Mouse (Mus musculus): Measurements from ENCODE around the gene Rgl1.

The Rgl1 gene

DNA sequence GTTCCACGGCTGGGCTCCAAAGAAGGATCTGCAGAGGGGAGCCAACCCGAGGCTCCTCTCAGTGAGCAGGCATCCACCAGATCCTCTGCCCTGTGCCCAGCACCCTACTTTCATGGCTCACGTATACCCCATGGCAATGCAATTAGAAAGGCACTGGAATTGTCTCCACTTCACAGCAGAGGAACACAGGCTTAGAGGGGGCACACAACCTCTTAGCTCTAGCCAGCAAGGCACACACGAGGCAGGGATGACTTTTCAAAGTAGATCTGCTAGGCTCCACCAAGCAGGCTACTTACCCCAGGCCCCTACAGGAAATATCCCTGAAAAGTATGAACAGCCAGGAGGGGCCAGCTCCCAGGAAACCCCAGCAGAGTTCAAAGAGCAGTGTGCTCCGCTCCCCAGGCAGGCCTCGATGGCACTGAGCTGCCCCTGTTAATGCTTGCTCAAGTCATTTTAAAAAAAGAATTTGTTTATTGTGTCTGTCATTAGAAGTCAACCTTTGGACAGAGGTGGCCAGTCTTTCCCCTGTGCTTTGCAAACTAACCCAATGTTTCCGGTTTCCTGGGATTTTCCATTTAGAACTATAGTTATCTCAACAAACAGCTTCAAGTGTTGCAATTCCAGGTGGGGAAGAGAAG, 151.3 kb downstream of the Rgl1 start:
- no peak for DNase-seq (ENCODE audit: low spot score in 2 of 2)

DNA sequence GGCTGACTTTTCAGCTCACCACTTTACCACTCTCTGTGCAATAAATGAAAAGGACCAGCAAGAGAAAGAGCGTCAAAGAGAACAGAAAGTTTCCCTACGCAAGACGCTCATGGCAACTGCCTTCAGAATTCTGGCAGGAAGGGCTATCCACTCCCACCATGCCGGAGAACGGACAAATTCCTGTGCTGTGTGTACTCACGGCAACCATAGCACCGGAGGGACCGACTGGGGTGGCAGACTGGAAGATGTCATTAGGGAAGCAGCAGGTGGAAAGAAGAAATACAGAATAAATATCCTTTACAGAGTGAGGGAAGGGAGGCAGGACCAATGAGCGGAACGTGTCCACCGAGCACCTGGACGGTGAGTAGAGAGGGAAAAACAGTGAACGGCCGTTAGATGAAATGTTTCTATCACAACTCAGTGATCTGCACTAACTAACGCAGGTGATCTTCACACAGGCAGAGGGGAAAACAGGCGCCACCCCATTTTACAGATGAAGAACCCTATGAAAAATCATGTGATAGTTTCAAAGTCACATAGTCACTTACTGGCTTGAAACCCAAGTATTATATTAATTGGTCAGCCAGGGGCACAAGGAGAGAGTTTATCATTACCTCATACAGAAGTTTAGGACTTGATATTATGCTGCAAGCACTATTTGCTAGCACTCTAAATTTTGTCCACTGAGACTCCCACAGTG, 152.8 kb downstream of the Rgl1 start:
- no peak for DNase-seq (ENCODE audit: low spot score in 2 of 2)

DNA sequence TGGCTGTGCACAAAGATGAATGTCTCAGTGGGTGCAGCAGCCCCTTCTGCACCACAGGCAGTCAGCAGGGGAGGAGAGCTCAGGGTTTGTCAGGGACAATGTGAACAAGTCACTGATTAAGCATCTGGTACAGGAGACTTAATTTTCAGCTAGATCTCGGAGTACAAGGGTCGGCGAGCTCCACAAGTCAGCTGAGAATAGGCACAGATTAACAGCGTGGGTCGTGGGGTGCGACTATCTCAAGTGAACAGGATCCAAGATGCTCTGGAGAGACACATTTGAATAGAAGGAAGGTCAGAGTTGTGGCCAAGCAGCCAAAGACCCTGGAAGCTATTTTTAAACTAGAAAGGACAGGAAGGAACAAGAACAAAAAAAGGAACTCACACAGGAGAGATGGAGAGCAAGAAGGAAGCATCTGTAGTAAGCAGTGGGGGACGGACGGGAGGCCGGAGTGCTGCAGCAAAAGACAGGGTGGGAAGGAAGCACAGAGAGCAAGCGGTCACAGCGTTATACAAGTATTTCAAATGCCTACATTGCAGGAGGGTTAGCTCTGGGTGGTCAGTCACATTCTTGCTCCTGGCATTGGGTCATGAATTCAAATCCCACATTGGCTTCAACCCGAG, 153.5 kb downstream of the Rgl1 start:
- no peak for DNase-seq (ENCODE audit: low spot score in 2 of 2)

DNA sequence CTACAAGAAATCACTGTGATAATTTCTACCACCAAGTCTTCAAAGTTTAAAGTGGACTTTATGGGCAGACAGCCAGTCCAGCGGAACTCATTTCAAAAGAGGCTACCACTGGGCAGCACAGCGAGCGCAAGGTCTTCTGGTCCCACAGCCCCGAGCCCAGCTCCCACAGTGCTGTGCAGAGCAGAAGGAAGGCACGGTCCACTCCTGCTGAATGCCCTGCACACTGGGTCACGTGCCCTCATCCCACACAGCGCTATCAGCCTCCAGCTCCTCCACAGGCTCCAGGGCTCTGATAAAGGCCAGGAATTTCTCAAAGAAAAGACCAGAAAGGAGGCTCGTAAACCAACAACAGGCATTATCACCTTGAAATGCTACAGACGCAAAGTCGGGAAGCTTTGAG, 156.6 kb downstream of the Rgl1 start:
- no peak for DNase-seq (ENCODE audit: low spot score in 2 of 2)

DNA sequence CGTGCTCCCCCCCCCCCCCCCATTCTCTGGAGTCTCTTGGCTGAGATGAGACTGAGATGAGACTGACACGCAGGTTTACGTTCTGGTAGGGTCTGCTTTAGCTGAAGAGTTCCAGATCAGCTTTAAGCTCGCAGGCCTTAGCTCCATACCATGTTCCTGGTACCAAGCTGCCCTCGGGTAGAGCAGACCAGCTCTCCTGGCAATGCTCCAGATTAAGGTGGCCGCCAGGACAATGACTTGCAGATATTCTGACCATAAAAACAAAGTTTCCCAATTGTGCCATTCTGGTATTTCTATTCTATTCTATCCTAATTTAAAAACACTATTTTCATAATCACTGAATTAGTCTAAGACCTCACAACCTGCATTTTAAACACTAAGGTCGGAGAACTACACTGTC, 157.1 kb downstream of the Rgl1 start:
- no peak for DNase-seq (ENCODE audit: low spot score in 2 of 2)

DNA sequence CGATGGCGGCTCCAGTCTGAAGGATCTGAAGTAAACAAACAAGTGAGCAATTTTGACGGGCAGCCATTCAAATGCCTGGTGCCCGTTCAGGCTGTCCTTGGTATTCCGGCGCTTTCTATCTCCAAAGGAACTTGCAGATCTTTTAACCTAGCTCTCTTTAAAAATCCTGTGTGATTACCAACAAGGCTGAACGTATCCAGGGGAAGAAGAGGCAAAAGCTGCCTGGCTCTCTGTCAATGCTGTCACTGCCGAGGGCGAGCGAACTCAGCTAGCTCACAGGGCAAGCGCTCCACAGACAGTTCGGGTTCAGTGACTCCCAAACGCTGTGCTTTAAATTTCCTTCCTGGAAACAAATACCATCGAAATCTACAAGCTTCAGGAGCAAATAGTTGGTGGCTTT, 158.4 kb downstream of the Rgl1 start:
- DNase-seq (ENCODE audit: low spot score in 2 of 2), result no peak

DNA sequence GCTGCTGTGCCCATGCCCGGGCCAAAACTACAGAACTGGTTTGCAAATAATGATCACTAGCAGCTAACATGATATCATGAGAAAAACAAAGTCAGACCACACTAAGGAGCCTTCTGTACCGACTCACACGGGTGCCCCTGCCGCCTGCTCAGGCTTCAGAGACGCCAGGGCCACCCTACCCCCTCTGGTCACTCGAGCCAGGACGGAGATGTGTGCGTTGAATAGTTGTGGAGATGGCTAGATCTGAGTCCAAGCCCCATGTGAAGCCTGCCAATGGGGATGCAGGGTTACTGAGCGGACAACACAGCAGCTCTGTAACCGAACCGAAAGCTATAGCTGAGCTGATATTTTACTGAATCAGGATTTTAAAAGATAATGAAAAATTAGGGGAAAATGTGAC, 159.4 kb downstream of the Rgl1 start:
- DNase-seq (ENCODE audit: low spot score in 2 of 2), result peak; percentile 65 to 66

DNA sequence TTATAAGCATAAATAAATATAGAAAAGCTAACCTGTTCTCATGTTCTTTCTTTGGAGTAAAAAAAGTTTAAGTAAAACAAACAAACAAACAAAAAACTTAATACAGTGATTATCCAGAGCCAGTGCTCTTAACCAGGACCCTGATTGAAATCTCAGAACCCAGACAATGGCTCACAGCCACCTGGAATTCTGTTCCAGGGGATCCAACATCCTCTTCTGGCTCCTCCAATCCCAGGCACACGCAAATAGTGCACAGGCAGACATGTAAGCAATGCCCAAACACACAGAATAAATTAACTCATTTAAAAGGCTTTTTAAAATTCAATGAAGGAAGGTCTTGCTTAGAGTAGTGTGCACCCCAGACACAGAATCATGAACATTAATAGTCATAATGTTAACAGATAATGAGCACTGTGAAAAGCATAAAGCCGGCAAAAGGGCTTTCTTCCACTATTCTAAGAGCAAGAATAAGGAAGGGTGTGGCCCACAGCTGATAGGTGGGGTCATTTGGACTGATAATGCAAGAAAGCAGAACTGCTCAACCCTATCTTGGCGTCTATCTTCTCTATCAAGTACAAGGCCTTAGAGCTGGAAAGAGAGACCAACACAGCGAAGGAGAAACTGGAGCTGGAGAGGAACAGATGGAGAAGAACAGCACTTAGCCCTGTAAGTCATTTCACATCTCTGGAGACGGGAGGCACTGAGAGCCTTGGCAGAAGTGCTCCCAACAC, 160.1 kb downstream of the Rgl1 start:
- no peak for DNase-seq (ENCODE audit: low spot score in 2 of 2)

DNA sequence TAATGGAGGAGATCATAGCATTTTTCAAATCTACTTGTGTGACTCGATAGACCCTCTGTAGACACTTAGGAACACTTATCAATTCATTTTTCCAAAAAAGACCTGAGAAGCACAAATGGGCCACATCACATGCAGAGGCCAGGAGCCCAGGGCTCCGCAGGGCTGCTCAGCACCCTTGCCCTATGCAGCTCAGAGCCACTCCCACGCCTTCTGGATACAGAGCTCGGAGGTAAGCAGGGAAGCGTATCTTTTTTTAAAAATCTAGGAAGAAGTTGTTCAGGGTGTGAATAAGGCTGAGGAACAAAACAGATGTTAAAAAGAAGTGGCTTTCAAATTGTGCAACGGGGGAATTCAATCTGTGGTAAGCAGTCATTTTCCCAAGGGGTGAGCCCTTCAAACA, 162.0 kb downstream of the Rgl1 start:
- DNase-seq (ENCODE audit: low spot score in 2 of 2), result no peak

DNA sequence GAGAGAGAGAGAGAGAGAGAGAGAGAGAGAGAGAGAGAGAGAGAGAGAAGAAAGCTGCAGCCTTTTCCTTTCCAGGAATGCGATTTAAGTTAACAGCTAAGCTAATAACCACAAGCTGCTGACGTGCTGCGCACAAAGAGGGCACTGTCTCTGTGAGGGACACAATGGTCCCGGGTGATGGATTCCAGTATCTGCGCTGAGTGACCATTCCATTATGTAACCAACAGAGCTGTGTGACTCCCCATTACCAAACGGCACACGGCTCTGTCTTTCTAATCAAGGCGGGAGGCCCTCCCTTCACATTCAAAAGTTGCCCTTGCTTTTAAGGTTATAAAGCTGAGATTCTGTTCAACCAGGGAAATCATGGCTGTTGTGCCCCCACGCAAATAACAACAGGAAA, 162.5 kb downstream of the Rgl1 start:
- no peak for DNase-seq (ENCODE audit: low spot score in 2 of 2)

DNA sequence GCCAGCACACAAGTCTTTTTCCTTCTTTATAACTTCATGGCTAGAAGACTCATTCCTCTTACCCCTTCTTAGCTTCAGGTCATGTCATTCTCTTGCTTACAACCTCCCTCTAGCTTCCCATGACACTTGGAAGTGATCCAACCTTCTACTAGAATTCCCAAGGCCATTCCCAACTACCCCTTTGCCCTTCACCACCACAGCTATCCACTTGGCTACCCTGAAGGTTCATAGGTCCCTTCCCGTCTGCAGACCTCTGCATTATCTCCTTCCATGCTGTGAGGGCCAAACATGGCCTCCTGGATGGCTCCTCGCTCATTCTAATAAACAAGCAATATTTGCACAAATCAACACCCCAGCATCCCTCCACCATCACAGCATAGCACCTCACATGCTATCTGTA, 165.7 kb downstream of the Rgl1 start:
- DNase-seq (ENCODE audit: low spot score in 2 of 2), result no peak

DNA sequence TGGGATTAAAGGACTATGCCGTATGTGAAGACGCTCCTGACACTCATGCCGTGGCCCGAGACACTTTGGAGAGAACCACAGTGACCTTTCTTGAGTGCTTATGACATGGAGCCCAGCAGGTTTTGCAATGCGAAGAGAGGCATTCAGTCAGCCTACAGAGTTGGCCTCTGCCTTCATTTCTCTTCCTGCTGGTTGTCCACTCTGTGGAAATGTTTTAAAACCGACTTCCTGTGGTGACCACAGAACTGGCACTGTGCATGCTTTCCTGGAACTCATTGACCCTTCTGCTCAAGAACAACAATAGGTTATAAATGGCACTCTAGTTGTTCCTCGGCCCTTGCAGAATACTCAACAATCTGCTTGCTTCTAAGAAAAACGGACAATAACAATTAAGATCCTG, 166.8 kb downstream of the Rgl1 start:
- DNase-seq (ENCODE audit: low spot score in 2 of 2), result no peak

DNA sequence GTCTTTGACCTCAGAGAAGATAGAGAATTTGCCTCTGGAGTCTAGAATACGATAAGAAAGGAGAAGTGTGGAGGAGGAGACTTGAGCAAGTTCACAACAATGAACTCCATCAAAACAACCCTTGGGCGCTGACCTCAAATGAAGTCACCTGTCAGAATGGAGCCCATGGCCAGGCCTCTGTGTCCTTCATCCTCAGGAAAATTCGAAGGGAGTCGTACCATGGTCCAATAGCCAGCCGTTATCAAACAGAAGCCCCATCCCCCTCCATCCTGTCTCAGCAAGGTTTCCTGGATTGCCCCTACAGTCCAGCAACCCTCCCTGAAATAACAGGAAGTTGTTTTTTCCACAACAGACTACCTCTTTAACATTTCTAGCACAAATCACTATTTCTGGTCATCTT, 171.5 kb downstream of the Rgl1 start:
- DNase-seq (ENCODE audit: low spot score in 2 of 2), result no peak

DNA sequence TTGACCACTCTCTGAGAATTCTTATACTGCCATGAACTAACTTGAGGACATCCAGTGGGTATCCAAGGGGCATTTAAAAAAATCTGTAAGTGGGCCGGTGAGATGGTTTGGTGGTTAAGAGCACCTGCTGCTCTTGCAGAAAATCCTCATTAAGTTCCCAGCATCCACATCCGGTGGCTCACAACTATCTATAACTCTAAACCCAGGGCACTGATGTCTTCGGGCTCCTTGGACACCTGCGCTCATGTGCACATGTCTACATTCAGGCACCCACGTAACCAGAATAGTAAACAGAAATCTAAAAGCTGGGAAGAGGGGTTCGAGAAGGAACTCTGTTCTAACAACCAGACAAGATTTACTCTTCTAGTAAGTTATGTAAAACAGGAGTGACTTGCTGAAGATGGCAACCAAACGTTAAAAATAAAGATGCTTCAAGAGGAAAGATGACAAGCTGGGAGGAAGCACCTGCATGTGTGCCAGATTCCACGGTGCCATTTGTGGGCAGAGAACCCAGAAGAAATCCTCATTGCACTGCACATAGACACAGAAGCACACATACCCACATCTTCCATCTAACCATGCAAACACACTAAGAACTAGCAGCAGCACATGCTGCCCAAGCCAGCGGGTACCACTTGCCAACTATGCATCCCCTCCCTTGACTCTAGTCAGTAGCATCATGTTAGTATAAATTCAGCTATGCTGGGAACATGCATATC, 172.2 kb downstream of the Rgl1 start:
- DNase-seq (ENCODE audit: low spot score in 2 of 2), result peak; percentile 57 to 71

DNA sequence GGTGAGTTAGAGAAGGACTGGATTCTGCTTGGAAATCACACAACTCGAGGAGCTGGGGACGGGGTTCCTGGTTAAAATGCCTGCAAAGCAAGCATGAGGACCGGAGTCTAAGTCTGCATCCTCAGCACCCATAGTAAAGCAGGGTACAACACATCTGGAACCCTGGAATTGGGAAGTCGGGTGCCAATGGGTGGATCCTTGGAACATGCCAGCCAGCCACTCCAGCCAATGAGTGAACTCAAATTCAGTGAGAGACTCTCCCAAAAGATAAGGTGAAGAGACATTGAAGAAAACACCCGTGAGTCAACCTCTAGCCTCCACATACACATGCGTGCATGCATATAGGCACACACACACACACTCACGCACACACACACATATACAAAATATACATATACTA, 172.8 kb downstream of the Rgl1 start:
- DNase-seq (ENCODE audit: low spot score in 2 of 2), result no peak

DNA sequence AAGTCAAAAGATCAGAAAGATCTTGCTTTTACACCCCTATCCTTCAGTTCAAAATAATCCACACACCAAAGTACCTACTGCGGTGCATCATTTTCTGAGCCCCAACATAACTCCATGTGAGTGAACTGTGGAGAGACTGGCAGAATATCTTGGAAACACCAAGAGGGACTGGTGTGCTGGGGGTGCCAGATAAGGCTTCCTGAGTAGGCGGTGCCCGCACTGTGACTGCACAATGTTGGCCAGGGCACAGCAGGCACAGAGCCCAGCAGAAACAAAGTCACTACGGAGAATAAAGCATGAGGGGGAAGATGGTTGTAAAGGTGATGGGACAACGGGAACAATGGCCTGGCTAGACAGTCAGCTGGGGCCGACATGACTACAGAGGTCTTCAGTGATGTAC, 173.5 kb downstream of the Rgl1 start:
- DNase-seq (ENCODE audit: low spot score in 2 of 2), result peak in 1 of 2 experiments; percentile 44

DNA sequence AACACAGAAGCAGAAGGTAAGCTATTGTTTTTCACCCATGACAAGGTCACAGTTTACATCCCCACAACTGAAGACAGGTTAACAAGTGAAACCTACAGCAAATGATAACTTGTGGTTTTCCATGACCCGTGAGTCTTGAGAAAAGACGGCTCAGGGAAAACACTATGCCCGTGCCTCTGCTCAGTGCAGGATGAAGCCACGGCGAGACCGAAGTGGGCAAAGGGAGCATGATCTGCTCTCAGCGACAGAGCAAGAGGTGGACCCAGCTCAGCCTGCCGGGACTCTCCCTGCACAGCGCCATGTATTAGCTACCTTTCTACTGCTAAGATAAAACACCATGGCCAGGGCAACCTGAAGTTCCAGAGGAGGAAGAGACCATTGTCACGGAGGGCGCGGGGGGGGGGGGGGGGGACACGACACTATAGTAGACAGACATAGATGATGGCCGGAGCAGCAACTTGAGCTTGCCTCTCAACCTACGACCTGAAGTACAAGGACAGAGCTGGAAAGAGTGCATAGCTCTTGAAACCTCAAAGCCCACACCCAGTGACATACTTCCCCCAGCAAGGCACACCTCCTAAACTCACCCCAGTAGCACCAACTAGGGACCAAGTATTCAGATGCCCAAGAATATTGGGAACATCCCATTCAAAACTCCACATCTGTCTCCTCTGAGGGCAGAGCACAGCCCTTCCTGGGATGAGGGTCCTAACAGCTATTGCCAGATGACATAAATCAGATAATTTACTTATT, 174.2 kb downstream of the Rgl1 start:
- no peak for DNase-seq (ENCODE audit: low spot score in 2 of 2)

DNA sequence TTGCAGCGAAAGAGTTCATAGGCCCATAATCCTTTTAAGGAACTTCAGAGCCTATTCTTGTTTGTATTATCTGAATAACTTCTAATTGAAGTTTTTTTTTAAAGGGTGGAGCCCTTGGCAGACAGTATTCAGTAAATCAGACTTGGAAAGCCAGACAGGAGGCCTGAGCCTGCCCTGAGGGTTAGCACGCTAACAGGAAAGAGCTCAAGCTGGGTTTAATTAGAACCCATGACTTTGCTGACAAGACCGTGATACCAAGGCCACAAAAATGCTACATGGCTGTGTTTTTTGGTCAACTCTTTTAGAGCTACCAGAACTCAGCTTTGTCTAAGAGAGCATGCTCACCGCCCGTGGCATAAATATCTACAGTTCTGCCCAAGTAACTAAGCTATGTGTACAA, 175.8 kb downstream of the Rgl1 start:
- DNase-seq (ENCODE audit: low spot score in 2 of 2), result no peak

DNA sequence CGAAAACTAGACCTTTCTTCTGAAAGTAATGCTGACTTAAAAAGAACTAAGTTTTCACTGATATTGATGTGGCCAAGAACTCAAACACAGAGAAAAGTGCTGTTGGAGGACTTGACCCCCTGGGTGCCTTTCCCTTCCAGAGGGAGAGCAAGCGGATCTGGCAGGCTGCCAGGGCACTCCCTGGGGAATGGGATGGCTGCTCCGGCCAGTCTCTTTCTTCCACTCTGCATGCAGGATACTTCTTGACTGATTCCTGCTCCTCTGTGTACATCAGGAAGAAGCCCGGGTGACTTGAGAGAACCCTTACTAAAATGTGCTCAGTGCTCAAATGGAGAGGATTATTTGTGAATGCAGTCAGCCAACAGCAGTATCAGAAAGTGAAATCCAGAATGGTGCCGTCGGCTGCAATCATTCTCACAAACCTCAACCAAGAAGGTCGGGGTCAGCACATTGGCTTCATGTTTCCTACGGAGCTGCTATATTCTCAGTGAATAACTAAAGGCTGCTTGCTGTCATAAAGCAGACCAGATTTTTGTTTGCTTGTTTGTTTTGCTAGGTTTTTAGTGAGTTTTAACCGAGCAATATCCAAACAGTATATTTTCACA, 176.7 kb downstream of the Rgl1 start:
- DNase-seq (ENCODE audit: low spot score in 2 of 2), result peak; percentile 48 to 75

DNA sequence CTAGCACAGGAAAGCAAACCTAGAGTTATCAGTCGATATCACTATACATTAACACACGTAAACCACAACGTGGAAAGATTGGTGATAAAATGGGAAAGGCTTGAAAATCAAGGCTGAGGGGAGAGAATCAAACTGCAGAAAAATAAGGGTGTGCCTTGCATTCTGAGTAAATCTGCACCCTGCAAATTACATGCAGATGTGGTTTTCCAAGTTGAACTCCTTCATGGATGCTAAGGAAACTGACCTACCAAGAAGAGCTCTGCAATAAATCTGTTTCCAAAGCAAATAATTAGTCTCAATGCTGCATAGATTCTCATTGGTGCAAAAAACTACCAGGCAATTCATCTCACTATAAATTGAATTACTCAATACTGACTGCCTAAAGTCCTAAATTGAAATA, 178.7 kb downstream of the Rgl1 start:
- DNase-seq (ENCODE audit: low spot score in 2 of 2), result no peak
